Mouse (Mus musculus): ENCODE measurements around the gene Zswim4.

- TF ChIP-seq CTCF (IDR thresholded peaks at IDR 0.05; ENCODE audit: low read depth) (no peak), EP300 (IDR thresholded peaks at IDR 0.05; ENCODE audit: low read depth) (no peak)
Observed at GRCm38 (mm10) chr8:84183261-84184084, 53.4 kb downstream of the Zswim4 start.
